Mouse (Mus musculus) A20 (cell line): Measurements from ENCODE around the gene Myog.
"Not testable (repeated sequence)": the region's sequence is repeated elsewhere in the genome, so short reads cannot be mapped to it uniquely, and the experiment has no call there.

Experiments
- DNase-seq: peaks from one replicate; pipeline ENCODE4 v3.0.0-alpha.2; 2011; ENCODE audit warnings: low read depth, low spot score

Myog gene

DNA sequence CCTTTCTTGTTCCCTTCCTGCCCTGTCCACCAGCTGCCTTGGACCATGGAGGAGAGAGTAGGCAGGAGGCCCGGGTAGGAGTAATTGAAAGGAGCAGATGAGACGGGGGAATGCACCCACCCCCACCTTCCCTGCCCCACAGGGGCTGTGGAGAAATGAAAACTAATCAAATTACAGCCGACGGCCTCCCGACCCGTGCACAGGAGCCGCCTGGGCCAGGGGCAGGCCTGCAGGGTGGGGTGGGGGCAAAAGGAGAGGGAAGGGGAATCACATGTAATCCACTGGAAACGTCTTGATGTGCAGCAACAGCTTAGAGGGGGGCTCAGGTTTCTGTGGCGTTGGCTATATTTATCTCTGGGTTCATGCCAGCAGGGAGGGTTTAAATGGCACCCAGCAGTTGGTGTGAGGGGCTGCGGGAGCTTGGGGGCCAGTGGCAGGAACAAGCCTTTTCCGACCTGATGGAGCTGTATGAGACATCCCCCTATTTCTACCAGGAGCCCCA lies at the start of gene Myog:
Gene Myog (plus strand): TSS at position 392 of the 502 bp plus-strand sequence.
- DNase-seq = no peak

DNA sequence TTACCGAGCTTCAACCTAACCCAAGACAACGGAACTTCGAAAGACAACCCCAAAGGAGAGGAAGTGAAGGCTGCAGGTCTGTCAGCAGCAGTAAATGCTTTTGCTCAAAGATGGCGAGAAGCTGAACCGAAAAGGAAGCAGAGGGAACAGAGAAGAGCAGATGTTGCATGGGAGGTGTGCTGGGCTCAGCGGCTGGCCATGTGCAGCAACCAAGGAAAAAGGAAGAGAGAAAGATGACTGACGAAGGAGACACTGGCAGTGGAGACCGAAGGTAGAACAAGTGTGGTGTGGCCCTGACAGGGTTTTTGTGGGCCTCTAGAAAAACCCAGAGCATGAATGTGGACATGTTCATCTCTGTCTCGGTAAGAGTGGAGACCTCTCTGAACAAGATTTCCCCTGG lies 49.1 kb upstream of the Myog start:
- peak; percentile 28 for DNase-seq

DNA sequence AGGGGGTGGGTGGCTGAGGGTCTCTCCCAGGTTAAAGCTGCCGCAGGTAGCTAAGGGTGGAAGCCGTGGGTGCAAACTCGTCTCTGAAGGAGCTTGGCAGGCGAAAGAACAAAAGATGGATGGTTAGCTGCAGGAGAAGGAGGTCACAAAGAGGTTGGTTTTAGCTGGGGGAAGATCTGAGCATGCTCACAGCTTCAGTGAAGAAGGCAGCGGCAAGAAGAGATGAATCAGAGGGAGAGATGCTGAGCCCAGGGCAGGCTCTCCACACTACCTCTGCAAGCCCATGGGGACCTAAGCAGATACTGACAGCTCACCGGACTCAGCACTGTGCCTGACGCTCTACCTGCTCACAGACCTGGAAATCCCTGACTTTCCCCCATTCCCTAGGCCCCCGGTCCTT lies 48.5 kb upstream of the Myog start:
- no peak for DNase-seq

DNA sequence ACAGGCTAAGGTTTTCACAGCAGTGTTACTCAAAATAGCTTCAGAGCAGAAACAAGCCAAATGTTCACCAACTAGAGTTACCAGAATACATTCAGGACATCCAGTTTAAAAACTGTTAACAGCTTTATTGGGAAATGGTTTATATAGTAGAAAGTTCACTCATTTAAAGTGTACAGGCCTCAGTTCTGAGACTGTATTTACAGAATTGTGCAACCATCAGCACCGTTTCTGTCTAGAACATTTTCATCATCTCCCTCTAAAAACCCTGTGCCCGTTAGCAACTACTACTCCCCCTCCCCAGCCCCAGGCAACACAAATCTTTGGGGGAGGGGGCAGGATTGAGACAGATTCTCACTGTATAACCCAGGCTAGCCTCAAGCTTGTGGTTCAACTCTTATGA lies 47.5 kb upstream of the Myog start:
- DNase-seq = no peak

DNA sequence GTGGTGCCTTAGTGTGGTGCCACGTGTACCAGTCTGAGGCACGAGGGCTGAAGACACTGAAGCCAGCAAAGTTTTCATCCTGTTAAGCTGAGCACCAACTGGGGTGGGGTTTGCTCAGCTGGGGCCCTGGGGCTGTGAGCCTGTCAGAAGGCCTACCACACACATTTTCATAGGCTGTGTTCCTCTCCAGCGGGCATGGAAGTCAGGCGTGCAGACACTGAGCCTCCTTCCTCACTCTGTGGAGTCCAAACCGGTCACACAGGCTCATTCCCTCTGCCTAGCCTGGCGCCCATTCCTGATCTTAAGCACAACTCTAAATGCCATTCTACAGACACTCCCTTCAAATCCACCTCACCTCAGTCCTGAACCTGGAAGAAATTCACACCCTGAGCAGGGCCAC lies 46.3 kb upstream of the Myog start:
- no peak for DNase-seq

DNA sequence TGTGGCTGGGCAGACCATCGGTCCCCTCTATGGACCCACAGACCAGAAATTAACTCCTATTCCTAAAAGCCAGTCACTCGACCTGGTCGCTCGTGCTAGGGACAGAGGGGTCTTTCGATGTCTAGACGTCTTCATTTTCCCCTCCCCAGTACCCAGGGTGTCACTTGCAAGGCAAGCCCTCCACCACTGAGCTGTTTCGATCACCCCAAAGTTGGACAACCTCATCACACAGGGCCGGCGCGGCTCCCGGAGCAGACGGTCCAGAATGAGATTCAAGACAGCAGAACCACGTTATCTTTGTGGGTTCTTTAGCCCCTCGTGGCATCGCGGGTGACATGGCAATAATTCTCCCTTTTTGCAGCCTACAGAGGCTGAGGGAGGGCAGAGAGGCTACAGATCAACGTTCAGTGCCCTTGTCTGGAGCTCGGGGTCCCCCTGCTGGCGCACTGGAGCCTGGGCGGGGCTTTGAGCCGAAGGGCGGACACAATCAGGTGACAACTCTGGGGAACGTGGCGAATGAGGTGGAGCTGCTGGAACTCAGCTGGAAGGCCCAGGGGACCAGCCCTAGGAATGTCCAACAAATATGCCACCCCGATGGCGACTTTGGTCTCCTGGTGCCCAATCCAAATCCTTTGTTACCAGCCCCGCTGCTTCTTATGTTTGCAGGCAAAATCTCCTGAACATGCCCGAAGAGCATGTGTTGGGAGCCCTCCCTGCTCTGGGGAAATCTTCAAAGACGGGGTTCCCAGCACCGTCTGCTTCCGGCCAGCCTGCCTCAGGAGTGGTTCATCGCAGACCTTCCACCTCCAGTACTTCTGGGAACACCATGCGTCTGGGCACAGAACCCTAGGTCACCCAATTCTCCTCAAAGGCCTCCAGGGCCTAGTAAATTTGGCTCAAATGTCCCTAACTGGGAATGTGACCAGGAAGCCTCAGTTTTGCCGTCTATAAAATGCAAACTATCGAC lies 45.6 kb upstream of the Myog start:
- peak; percentile 82 for DNase-seq

DNA sequence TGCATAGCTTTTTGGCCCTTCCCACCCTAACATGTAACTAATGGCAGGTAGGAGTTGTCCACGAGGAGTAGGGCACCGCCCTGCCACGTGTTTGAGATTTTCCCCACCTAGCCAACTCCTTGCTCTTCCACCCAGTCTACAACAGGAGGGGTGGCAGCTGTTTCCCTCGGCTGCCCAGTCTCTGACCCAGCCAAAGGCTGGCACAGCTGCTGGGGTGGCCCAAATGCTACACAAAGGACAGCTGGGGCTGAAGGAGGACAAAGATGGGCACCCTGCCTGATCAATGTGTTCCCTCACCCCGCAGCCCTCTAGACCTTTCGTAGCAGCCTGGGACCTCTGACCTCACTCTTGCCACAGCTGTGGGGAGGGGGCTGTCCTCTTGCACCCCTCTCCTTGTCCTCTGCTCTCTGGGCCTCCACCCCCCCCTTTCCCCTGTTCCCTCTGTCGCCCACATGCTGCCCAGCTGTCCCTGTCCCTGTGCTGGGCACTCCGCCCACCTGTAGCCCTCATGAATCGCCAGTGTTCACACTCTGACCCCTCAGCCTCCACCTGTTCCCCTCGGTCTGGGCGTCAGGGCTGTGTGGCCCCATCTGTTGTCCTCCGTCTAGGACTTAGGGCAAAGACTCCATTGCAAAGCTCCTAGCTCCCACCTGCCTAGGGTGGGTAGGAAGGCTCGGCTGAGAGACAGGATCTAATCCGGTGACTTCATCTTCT lies 44.6 kb upstream of the Myog start:
- no peak for DNase-seq

DNA sequence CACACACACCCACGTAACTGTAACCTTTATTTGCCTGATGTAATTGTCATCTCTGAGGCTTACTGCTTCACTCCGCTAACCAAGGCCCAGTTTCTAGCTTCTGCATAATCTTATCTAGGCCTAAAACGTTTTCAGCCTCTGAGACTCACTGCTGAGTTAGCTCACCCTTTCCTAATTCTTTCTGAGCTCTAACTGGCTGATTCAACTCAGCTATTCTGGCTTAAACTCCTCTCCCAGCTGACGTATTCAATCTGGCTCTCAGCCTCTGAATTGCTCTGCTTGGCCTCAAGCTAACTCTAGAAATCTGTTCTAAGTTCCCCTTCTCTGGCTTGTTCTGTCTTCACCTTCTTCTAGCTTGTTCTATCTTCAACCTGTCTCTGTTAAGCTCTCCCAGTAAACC lies 43.2 kb upstream of the Myog start:
- no peak for DNase-seq

DNA sequence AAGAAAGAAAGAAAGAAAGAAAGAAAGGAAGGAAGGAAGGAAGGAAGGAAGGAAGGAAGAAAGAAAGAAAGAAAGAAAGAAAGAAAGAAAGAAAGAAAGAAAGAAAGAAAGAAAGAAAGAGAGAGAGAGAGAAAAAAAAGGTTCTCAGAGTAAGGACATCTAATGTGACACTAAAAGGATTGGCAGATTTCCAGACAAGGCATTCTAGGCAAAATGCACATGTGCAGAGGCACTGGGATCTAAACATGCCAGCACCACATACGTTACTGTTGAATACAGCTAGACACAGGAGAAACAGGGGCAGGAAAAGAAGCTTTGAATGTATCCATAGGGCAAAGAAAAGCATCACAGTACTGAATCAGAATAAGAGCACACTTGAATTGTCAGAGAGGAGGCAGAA lies 40.1 kb upstream of the Myog start:
- DNase-seq = not testable (repeated sequence)

DNA sequence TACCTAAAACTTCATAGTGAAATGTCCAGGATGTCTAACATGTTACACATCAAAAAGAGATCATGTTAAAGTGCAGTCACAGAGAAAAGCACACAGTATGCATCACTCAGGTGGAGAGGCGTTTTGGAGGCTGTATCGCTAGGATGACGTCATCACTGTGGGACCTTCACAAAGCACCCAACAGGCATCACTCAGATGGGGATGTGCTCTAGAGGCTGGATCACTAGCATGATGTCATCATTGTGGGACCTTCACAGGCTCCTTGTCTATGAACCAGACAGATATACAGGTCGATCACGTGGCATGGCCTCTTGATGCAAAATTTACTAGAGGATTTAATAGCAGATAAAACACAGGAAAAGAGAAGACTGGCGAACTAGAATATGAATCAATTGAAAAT lies 25.4 kb upstream of the Myog start:
- DNase-seq = no peak

DNA sequence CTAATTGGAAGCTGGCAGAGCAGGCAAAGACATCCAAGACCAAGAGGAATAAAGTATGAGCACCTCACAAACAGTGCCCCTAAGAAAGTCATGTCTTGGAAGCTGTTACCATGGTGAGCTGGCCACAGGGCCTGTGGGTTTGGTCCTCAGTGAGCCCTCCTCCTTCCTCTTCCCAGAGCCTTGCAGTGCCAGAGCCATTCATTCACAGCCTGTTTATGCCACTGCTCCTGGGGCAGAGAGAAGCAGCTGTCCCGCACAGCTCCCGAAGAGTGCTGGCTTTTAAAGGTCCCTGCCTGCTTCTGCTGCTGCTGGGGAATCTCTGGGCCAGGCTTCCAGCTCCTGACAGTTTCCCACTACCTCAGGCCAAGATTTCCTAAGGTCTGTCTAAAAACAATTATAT lies 24.0 kb upstream of the Myog start:
- DNase-seq = no peak

DNA sequence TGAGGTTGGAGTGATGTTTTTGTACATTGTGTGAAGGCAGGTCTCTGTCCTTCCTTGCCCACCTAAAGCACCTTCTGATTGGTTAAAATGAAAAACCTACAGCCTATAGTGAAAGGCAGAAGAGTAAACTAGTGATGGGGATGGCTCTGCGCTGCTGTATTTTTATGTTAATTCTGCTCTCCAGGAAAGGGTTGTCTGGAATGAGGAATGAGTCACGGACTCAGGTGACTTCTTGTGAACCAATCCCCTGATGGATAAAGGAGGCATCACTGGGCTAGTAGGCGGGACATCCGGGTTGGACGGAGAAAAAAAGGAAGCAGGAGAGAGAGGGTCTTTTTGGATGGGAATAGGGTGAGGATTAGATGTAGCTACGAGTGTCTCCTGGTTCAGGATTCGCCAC lies 19.8 kb upstream of the Myog start:
- DNase-seq = no peak

DNA sequence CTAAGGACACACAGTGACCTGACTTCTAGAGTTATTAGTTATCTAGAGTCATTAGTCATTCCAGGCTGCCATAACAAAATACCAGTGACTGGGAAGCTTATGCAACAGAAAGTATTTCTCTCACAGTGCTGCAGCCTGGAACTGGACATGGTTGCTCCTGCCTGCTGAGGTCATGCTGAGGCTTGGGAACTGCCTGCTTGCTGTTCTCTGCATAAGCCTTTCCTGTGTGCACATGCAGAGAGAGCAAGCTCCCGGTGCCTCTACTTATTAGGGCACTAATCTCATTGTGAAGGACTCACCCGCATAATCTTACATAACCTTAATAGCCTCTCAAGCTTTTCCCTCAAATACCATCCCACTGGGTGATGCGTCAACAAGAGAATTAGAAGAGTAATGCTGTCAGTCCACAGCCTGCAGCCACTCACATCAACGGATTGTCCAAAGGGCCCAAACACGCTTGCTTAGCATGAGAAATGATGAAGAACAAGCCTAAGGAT lies 17.0 kb upstream of the Myog start:
- DNase-seq = no peak

DNA sequence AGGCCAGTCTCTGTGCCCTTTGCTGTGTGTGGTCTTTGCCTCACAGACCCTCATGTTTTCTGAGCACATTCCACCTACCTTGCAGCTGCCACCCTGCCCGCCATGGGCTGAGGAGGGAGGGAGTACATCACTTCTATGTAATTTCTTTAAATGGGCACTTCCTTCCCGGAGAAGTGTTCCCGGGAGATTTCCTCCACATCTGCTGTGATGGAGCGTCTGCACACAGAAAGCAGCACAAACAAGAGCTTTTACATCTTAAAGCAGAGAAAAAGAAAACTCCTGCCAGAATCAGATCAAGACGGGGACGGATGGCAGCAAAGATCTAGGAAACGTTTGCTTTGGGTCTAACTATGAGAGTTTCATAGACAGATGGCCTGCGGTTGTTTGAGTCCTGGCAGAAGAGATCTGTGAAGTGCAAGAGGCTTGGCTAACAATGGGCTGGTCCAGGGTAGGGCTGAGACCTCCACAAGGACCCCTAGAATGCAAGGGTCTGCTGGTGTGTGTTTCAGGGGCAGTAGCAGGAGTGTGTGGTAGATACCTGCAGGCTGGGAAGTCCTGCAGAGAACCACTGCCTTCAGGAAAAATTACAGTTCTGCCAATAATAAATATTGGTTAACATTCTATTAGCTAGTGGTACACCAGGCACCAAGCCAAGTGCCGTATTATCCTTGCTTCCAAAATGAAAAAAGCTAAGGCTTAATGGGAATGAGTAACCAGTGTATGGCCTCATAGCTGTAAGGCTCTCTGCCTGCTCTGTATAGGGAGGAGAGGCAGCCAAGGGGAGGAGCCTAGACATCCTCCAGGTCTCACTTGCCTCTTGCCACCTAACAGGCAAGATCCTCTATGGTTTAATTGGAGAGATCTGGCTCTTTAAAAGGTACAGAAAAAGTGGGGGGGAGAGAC lies 16.0 kb upstream of the Myog start:
- DNase-seq = no peak

DNA sequence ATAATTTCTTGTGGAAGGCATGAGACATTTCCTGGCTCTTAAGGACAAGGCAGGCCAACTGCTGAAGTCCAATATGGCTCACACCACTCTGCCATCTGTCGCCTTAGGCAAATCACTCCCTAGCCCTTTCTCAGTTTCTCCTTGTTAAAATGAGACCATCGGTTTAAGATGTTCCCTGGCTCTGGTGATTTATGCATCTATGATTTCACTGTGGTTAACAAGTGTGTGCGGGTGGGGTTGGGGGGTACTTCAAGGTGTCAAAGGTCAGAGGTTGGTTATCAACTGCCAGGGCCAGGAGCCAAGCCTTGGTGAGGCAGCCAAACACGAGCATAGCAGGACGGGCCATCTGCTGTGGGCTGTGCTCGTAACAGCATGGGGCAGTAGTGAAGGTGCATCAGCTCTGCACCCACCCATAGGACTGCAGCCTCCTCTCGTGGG lies 15.3 kb upstream of the Myog start:
- no peak for DNase-seq

DNA sequence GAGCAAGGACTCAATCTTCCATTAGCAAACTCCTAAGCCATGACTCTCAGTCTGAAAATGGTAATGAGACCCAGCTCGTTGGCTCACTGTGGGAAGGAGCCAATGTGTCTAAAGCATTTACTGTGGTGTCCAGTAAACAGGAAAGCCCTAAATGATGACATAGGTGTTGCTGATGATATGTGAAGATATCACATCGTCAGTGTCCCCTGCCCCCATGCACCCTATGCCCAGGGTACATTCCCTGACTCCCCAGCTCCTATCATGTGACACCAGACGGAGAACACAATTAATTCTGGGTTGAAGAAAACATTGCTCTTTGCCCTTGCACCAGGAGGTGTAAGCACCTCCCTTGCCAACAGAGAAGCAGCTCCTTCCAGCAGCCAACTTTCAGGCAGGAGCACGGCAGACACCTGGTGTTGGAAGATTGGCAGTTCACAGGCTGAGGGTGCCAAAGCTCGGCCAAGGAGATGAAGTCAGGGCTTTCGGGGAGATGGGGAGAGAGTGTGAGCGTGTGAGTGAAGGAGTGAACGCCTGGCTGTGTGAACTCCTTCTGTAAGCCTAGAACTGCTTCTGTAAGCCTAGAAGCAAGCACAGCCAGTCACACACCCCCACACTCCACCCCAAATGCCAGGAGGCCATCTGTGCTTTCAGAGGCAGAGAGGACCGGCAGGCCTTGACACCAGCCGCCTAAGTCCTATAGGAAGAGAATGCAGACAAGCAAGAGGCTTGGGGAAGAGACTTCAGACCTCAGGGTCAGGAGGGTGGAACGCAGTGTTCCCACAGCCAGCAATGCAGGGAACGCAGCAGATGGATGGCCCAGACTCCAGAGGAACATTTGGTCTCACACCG lies 13.9 kb upstream of the Myog start:
- DNase-seq = no peak

DNA sequence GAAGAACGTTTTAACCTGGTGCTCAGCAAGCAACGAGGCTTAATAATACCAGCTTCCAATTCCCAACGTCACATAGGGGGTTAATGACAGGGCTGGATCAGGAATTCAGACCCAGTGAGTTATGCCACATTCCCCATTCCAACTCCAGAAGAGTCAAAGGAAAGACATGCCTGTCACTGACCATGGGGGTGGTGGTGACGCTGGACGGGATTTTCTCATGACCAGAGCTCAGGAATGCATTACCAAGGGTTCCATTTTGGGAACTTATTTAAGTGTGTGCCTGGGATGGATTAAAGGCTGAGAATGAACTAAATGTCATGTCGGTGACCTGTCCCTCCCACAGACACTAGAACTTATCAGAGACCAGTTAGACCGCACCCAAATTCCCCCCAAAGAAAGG lies 13.0 kb upstream of the Myog start:
- DNase-seq = no peak

DNA sequence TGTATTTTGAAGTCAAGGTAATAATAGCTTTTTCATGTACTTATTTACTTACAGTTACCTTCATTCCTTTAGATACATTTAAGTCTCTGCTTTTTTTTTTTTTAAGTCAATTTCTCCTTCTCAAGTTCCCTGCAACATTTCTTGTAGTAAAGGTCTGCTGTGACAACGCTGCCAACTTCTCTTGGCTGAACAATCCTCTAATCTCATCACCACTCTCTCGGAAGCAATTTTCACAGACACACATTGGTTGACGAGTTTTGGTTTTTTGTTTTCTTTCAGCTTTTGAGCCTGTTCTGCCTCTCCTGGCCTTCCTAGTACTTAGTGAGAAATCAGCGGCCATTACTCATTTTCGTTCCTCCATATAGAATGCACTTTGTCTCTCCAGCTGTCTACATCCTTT lies 9.6 kb upstream of the Myog start:
- no peak for DNase-seq

DNA sequence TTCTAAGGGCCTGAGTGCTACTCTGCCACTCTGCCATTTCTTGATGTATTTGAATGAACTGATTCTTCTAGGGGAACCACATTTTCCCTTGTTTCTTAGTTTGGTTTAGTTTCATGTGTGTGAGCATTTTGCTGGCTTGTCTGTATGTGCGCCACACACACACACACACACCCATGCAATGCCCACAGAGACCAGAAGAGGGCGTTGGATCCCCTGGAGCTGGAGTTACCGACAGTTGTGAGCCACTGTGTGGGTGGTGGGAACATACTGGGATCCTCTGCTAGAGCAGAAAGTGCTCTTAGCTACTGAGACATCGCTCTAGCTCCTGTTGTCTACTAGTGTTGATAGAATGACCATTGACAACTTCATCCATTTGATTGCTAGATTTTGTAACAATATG lies 8.2 kb upstream of the Myog start:
- DNase-seq = no peak

DNA sequence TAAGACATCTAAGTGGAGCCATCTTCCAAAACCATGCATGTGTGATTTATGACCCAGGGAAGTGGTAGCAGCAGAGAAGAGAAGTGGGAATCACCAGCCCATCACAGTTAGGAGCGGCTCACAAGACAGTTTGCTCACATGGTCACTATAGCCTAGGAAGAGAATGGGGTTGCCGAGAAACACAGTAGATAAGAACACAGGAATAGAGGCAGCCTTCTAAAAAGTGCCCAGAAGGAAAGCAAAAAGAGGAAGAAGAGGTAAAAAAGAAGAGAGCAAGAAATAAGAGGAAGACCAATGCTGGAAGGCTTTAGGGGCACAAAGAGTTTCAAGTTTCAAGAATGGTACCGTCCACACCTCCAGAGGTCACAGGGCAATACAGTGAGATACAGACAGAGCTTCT lies 7.4 kb upstream of the Myog start:
- DNase-seq = no peak

DNA sequence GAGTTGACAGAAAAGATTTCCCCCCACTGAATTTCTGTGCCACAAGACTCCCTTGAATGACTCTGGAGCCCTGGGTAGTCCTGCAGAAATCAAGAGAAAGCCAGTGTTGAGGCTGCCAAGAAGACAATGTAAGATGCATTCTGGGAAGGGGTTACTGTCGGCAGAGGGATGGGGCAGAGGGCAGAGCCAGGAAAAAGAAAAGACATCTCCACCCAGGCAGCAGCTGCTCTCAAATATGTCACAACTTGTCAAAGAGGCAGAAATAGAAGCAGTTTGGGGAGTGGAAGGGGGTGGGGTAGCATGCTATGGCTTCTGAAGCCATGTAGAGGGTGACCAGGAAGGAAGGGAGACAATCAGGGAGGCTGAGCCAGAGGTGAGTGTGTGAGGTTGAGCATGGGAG lies 6.7 kb upstream of the Myog start:
- DNase-seq = no peak
